Mouse (Mus musculus) gastrocnemius, adult 2 months (tissue): ENCODE measurements around the gene Kank4. TPM values are rescaled to one million over a fixed set of nuclear protein-coding genes. Genes with fewer than 3 reads are reported as not detected.
A peak's percentile ranks its signal among the peaks of the same experiment; 100 is the strongest.
"Not testable (repeated sequence)": the region's sequence is repeated elsewhere in the genome, so short reads cannot be mapped to it uniquely, and the experiment has no call there.

Experiments used
- DNase-seq: peaks from one replicate; pipeline ENCODE4 v3.0.0; 2022
- H3K27ac ChIP-seq: fragments of 200-600 bp; 2 replicates; pipeline ENCODE4 v1.8.1; 2022; ENCODE audit warnings: mild to moderate bottlenecking
- H3K4me3 ChIP-seq: fragments of 200-600 bp; 2 replicates; pipeline ENCODE4 v1.8.1; 2022; ENCODE audit warnings: mild to moderate bottlenecking, moderate library complexity
- CTCF ChIP-seq: fragments of 200-600 bp; IDR thresholded peaks from 2 replicates; pipeline ENCODE4 v1.8.1; 2022; ENCODE audit warnings: antibody characterized with exemption, mild to moderate bottlenecking, moderate library complexity
- intact Hi-C: fragments of 180-260 bp; cut with DNase I; formaldehyde crosslinking; loops from one replicate; pipeline ENCODE4 v1.15.1; 2025
- long read RNA-seq, 2 experiments: library from polyadenylated mRNA; stranded (forward); transcript quantifications; one replicate each; pipeline ENCODE4 v2.0.0; 2021
- total RNA-seq, 2 experiments: library from RNA; stranded (reverse); gene quantifications; 2 replicates each; pipeline ENCODE4 v1.2.3; 2021

The Kank4 gene
- 1 to 10 TPM in 1 of 2 experiments, under 1 TPM in 1; 0.69 to 1.3 TPM for total RNA-seq
- long read RNA-seq, experiment 1, partial matches to known transcripts: 1 of 2 reads
- long read RNA-seq, experiment 1, other reads (novel, unspliced or antisense): 1 of 2 reads
- long read RNA-seq, experiment 2, full-length matches to known transcripts: 1 of 1 reads
- long read RNA-seq, experiment 2, partial matches to known transcripts: 0 of 1 reads
- long read RNA-seq, experiment 2, other reads (novel, unspliced or antisense): 0 of 1 reads

DNA sequence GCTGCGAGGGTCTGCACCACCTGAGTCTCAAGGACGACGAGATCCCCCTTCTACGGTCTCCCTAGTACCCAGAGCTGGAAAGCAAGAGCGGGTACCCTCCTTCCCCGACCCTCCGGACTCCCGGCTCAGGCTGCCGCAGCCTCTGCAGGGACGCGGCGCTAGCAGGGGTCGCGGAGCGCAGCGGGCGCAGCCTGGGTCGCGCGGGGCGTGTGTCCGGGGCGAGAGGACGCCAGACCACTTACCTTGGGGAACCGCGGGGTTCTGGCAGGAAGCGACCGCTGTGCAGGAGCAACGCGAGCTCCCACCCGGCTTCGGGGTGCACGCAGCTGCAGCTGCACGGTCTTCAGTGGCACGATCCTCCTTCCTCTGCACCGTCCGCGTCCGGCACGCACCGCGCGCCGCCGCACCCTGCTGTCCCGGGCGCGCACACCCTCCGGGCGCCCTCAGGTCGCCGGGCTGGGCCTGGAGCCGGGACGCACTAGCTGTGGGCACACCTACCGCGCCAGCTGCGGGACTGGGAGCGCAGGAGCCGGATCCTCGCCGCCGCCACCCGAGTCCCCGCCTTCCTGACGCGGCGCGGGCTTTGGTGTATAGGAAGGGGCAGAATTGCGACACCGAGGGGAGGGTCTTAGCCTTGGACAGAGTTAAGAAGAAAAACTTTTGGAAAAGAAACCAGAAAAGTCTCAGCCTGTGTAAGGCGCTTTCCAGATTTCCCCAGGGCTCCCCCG, at the start of gene Kank4:
Gene Kank4 (minus strand): TSS at position 354 of the 728 bp plus-strand sequence.
- peak; percentile 65 for DNase-seq
- TF ChIP-seq CTCF: no peak
- peak within 1 kb of the TSS; percentile 87 for H3K4me3 ChIP-seq
- intact Hi-C loops: no loop called here
- H3K27ac ChIP-seq: peak within 1 kb of the TSS; percentile 78

DNA sequence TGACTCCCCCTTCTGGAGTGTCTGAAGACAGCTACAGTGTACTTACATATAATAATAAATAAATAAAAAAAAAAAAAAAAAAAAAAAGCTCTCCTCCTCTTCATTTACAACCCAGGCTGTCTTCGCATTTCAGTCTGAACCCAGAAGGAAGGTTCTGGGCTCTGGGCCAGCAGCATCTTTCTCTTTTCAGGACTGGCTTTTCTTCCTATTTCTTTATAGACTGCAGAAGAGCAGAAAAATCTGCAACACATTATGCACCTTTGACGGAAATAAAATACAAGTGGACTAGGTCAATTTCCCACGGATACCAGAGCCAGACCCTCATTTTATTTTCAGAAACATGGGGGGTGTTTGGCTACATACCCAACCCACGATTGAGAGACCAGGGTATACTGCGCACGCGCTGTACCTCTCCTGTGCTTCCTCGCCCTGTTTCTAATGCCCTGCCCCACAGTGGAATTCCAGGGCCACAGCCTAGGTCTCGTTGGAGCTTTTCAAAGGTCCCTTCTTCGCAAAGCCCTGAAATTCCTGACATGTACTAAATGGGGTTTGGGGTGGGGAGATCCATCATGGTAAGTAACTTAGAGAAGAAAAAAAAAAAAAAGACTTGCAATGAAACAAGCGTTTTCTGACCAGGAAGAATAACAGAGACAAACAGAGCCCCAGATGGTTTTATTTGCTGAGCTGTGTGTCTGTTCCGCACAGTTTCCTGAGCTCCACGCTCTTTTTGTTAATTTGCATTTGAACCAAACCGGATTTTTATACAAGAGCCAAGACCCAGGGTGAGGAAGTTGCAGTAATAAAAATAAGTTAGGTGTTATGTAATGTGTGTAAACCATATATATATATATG, 48.3 kb upstream of the Kank4 start:
- Histone ChIP-seq H3K4me3 (no peak overlapping the region), H3K27ac (no peak overlapping the region)
- TF ChIP-seq CTCF: no peak
- DNase-seq: no peak
- intact Hi-C loops: no loop called here

DNA sequence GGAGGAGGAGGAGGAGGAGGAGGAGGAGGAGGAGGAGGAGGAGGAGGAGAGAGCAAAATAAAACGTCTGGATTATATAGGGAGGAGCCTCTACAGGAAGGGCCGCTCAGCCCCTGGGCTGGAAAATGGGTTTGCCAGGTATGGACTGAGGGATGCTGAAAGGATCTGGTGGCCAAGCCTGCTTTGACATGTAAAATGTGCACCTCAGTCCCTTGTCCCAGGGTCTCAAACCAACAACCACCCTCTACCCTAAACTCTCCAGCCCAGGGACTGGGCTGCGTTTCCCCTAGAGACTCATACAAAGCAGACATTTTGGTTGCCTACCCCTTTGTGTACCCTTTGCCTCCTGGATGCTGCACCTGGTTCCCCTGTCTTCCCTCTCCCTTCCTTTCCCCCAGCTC, 47.2 kb upstream of the Kank4 start:
- no peak for DNase-seq
- intact Hi-C loops: no loop called here
- no peak for TF ChIP-seq CTCF
- no peak overlapping the region for H3K4me3 ChIP-seq
- H3K27ac ChIP-seq: no peak overlapping the region

DNA sequence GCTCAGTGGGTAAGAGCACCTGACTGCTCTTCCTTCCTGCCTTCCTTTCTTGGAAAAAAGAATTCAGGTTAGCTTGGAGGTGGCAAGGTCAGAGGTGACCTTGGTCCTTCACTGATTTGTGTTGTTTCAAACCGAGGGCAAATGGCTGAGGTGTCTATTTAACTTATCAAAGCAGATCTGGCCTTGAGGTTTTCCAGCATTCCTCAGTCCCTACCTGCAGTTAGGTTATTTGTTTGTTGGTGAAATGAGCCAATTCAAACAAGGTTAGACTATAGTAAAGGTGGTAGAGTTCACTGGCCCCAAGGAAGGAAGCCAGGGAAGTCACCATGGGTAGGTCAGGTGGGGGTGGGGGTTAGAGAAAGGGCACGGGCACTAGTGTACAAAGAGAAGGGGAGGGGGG, 46.8 kb upstream of the Kank4 start:
- no peak for DNase-seq
- TF ChIP-seq CTCF: no peak
- H3K27ac ChIP-seq: no peak overlapping the region
- H3K4me3 ChIP-seq: no peak overlapping the region
- intact Hi-C loops: no loop called here

DNA sequence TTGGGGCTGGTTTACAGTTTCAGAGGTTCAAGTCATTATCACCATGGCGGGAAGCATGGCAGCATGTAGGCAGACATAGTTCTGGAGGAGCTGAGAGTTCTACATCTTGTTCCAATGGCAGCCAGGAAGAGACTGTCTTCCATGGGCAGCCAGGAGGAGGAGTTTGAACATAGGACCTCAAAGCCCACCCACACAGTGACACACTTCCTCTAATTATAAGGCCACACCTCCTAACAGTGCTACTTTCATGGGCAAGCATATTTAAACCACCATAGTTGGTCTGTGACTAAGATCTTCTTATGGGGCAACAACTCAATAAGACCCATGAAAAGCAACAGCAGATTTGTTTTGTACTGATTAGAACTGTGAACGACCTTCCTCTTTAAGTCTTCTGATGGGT, 46.1 kb upstream of the Kank4 start:
- no peak overlapping the region for H3K4me3 ChIP-seq
- intact Hi-C loops: no loop called here
- H3K27ac ChIP-seq: no peak overlapping the region
- DNase-seq: no peak
- TF ChIP-seq CTCF: no peak

DNA sequence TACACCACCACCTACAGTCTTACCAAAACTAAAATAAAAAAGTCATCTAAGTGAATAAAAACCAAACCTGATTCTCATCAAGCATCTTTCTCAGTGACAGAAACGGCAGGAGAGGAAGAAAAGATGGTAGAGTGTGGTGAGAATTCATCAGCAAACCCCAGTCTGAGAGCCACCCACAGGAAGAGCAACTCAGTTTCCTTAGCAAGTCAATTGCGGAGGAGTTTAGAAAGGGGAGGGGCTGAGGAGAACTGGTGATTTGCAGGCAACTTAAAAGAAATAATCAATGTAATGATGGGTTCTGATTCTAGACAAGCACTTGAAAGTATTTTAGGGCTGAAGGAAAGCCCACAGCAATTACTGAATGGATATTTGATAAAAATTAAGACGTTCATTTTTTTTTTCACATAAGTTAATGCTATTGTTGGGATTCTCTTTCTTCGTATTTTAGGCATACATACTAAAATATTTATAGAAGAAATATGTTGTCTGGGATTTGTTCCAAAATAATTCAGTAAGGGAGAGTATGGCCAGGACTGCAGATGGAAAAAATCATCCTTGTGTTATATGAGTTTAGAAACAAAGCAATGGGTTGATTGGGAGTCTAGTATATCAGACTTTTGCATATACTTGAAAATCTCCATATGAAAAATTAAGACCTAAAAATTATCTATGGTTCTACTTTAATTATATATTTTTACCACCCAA, 41.0 kb upstream of the Kank4 start:
- intact Hi-C loops: no loop called here

DNA sequence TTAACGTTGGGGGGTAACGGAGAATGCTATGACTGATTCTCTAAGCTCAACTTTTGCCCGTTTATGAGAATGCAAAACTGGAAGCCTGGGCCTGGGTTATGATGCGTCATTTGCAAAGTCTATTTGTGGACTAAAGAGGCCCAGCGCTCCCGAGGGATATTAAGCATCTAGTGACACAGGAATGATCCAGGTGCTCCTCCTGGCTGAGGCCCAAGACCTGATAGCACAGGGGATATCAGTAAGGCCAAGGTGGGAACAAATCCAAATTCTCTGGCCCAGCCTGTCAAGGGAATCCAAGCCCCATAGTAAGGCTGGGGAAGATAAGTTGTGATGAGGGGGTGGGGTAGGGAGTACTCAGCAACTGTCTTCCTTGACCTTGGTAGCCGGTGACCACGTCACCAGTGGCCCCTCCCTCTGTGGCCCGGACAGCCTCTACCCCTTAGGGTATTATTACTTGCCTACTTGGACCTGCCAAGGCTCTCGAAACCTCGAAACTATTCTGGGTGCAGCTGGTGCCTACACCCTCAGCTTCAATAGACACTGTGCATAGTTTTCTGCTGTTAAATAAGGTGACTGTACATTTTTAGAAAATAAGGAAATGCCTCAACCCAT, 39.8 kb upstream of the Kank4 start:
- intact Hi-C loops: no loop called here
- H3K4me3 ChIP-seq: no peak overlapping the region
- no peak for TF ChIP-seq CTCF
- peak; percentile 41 for DNase-seq
- peak overlapping the region; percentile 28; the same call in 1 of the 2 replicates for H3K27ac ChIP-seq

More for the DNA sequence above, 41.0 kb upstream of the Kank4 start:
- no peak overlapping the region for H3K4me3 ChIP-seq
- DNase-seq: no peak
- TF ChIP-seq CTCF: no peak
- H3K27ac ChIP-seq: no peak overlapping the region

DNA sequence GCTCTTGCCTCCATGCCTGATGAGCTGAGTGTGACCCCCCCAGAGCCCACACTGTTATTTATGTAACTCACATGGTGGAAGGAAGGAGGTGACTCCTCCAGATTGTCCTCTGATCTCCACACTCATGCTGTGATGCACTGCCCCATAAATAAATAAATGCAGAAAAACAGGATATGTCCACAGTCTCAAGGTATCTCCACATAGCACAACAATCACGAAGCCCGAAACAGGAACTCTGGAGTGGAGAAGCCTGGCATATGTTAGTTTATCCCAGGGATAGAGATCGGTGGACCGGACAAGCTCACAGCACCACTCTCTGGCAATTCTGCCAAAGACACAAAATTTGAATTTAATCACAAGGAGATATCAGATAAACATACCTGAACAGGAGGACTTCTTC, 36.6 kb upstream of the Kank4 start:
- intact Hi-C loops: no loop called here
- TF ChIP-seq CTCF: no peak
- Histone ChIP-seq H3K27ac (no peak overlapping the region), H3K4me3 (no peak overlapping the region)
- DNase-seq: no peak

DNA sequence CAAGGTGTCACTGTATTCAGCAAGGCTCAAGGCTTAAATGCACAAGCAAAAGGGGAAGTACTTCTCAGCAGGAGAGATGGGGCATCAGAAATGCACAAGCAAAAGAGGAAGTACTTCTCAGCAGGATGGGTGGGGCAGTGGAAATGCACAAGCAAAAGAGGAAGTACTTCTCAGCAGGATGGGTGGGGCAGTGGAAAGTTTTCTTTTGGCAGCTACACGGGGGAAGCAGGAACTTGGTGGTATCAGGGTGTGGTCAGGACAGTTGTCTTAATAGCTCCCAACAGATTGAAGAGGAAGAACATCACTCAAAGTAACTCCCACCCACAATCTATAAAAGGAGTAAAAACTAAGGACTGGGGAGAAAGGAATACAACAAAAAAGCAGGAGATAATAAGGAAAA, 33.1 kb upstream of the Kank4 start:
- DNase-seq, intact Hi-C loops, H3K4me3 ChIP-seq, H3K27ac ChIP-seq: not testable (repeated sequence)

DNA sequence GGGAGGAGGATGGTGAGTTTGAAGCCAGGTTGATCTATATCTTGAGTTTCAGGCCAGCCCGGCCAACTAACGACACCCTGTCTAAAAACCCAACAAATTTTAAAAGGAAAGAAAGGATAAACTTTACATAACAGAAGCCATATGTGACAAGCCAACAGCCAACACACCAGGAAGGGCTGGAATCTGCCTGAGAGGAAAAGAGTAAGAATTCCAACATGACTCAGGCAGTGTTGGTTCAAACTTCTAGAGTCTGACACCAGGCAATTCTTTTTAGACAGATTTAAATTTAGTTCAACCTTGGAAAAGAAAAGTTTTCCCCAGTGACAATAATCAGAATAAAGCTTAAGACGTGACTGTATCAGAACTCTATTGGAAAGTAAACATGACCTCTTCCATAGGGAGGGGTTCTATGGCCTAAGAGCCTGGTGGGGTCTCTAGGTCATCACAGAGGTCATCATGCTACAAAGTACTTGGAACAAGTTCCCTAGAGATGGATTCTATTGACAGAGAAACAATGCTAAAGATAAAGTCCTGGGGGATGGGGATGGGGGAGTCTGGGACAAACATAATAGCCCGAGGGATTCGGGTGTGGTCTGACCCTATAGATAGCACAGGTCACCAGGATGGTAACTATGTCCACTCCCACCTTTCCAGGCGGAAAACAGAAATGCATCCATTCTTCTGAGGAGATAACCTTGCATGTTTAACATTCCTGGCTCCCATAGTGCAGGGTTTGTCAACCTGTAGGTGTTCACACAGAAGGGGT, 30.0 kb upstream of the Kank4 start:
- Histone ChIP-seq H3K4me3 (no peak overlapping the region), H3K27ac (no peak overlapping the region)
- no peak for TF ChIP-seq CTCF
- intact Hi-C loops: no loop called here
- DNase-seq: no peak

DNA sequence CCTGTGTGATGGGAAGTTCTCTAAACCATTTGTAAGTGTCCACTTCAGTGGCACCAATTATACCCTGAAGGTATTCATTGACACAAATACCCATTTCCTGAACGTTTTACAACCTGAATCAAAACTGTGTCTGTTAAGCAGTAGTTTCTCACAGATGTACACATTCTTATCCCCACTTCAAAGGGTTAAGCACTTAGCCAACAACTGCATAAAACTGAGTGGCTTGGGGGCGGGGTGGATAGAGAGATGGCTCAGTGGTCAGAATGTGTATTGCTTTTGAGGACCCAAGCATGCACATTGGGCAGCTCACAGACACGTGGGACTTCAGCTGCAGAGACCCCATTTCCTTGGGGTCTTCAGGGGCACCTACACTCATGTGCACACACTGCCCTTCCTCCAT, 29.1 kb upstream of the Kank4 start:
- Histone ChIP-seq H3K4me3 (no peak overlapping the region), H3K27ac (no peak overlapping the region)
- TF ChIP-seq CTCF: no peak
- intact Hi-C loops: no loop called here
- no peak for DNase-seq

DNA sequence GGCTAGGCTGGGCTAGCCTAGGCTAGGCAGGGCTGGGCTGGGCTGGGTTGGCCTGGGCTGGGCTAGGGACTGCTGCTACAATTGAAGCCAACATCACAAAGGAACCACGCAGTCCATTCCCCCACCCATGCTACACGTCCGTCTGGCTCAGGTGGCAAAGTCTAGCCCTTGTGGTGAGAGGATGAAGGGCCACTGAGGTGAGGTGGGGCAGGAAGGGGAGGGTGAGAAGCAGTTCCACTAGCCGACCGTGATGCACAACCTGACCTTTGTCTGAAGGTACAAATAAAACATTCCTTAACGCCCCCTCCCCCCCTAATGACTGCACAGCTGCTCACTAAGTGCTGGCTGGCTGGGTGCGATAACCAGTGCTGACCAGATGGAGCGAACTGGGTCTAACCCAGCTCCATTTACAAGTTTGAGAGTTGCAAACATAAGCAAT, 28.4 kb upstream of the Kank4 start:
- no peak for TF ChIP-seq CTCF
- H3K4me3 ChIP-seq: no peak overlapping the region
- no peak for DNase-seq
- H3K27ac ChIP-seq: no peak overlapping the region
- intact Hi-C loops: no loop called here
